Comparison of ENCODE assay signal across 18 mouse cellular contexts in the genomic region with DNA sequence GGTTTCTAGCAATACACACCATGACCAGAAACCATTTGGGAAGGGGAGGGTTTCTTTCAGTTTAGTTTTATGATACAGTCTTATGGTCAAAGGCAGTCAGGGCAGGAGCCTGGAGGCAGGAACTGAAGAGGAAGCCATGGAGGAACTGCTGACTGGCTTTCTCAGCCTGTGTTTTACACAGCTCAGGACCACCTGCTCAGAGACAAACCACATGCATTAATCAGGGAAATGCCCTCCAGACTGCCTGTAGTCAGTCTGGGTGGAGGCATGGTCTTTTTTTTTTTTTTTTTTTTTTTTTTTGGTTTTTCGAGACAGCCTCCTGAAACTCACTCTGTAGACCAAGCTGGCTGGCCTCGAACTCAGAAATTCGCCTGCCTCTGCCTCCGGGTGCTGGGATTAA.
"Had no signal": no experiment of that assay in that cellular context is flagged by ENCODE, and none has a peak within 500 bp of the region (broad histone marks: within the 10 kb centered on the region; RNA-seq: fewer than 3 reads in every experiment).

No protein-coding gene starts in this region.

- DNase-seq: gastrocnemius, postnatal 10 days; gastrocnemius, postnatal 25 days; heart, adult 11 months; heart, adult 2 months; heart, postnatal 14 days; heart, postnatal 36 days; kidney, adult 18-20 months; kidney, adult 8-10 months; kidney, postnatal 10 days; kidney, postnatal 4 days; layer of hippocampus, adult 9-11 months; layer of hippocampus, postnatal 36 days; left cerebral cortex, postnatal 4 days had no signal

- ATAC-seq: hindbrain, embryonic 16.5 days; inflammation-experienced regulatory T-cells, adult 6 months; intestine, embryonic 15.5 days; intestine, postnatal 0 days; liver, embryonic 12.5 days had no signal
